Mouse (Mus musculus) CH12.LX (cell line): ENCODE data around the gene Smco2. TPM values are rescaled to one million over a fixed set of nuclear protein-coding genes. Genes with fewer than 3 reads are reported as not detected.
"Not testable (repeated sequence)": the region's sequence is repeated elsewhere in the genome, so short reads cannot be mapped to it uniquely, and the experiment has no call there.

Experiments used
- DNase-seq: peaks from one replicate; pipeline ENCODE4 v3.0.0-alpha.2; 2013; ENCODE audit errors: extremely low read depth
- H3K27ac ChIP-seq: 2 replicates; pipeline ENCODE4 v1.5.1; 2012; ENCODE audit warnings: low read depth, mild to moderate bottlenecking, control low read depth, moderate library complexity; ENCODE audit not compliant: insufficient read depth
- H3K27me3 ChIP-seq: replicated peaks from 2 replicates; pipeline ENCODE3; 2012; ENCODE audit warnings: inconsistent platforms
- H3K36me3 ChIP-seq, 2 experiments: replicated peaks in 1 of 2; 2 replicates each; pipeline versions ENCODE3 to v1.6.1; 2012; ENCODE audit warnings: inconsistent platforms in 1 of 2, low read length in 1 of 2, mild to moderate bottlenecking in 1 of 2, mixed read lengths in 1 of 2, moderate library complexity in 1 of 2; ENCODE audit not compliant: control insufficient read depth in 1 of 2, insufficient read depth in 1 of 2
- H3K4me1 ChIP-seq, 2 experiments: 2 replicates each; pipeline ENCODE4 v1.6.1; 2012; ENCODE audit warnings: inconsistent platforms in 1 of 2, moderate library complexity in 1 of 2; ENCODE audit not compliant: insufficient read depth in 2 of 2, control insufficient read depth in 1 of 2
- H3K4me2 ChIP-seq: 2 replicates; pipeline ENCODE4 v1.6.1; 2012; ENCODE audit warnings: low read depth, mild to moderate bottlenecking, control low read depth; ENCODE audit not compliant: poor library complexity, insufficient read depth, severe bottlenecking
- H3K4me3 ChIP-seq, 3 experiments: fragments of 150-350 bp in 1 of 3; sonication (generic) in 1 of 3; replicated peaks in 1 of 3; 2 replicates each; pipeline versions ENCODE3 to v1.5.1; 2011 to 2012; ENCODE audit warnings: low read depth in 2 of 3, low read length in 2 of 3, mild to moderate bottlenecking in 2 of 3, moderate library complexity in 2 of 3, control low read depth in 1 of 3, improper control_type of control experiment in 1 of 3, inconsistent platforms in 1 of 3, mixed read lengths in 1 of 3; ENCODE audit not compliant: poor library complexity in 1 of 3
- H3K79me2 ChIP-seq: replicated peaks from 2 replicates; pipeline ENCODE4 v1.6.1; 2012; ENCODE audit warnings: mild to moderate bottlenecking, moderate library complexity; ENCODE audit not compliant: control insufficient read depth, poor library complexity, insufficient read depth, severe bottlenecking; ENCODE audit errors: extremely low read depth
- H3K9ac ChIP-seq: 2 replicates; pipeline ENCODE4 v1.6.1; 2012; ENCODE audit warnings: low read depth, mild to moderate bottlenecking, control low read depth, moderate library complexity; ENCODE audit not compliant: insufficient read depth
- H3K9me3 ChIP-seq: replicated peaks from 2 replicates; pipeline ENCODE3; 2012; ENCODE audit warnings: low read length, inconsistent platforms, mixed read lengths
- CHD1 ChIP-seq: IDR thresholded peaks from 2 replicates; pipeline ENCODE4 v1.6.1; 2012; ENCODE audit warnings: low read depth, low read length, improper control_type of control experiment, inconsistent platforms
- GABPA ChIP-seq: IDR thresholded peaks from 2 replicates; pipeline ENCODE4 v1.6.1; 2012; ENCODE audit warnings: low read depth, low read length, improper control_type of control experiment, inconsistent platforms; ENCODE audit not compliant: insufficient replicate concordance
- IRF4 ChIP-seq: IDR thresholded peaks from 2 replicates; pipeline ENCODE4 v1.6.1; 2014; ENCODE audit warnings: low read depth, mild to moderate bottlenecking, inconsistent platforms, low read length, improper control_type of control experiment
- JUN ChIP-seq: IDR thresholded peaks from 2 replicates; pipeline ENCODE4 v1.6.1; 2011; ENCODE audit warnings: low read depth, mild to moderate bottlenecking, low read length, improper control_type of control experiment, moderate library complexity; ENCODE audit not compliant: insufficient read depth
- JUND ChIP-seq: conservative IDR thresholded peaks from 2 replicates; pipeline ENCODE4 v1.6.1; 2011; ENCODE audit warnings: low read depth, low read length, improper control_type of control experiment
- MAFK ChIP-seq: IDR thresholded peaks from 2 replicates; pipeline ENCODE4 v1.6.1; 2011; ENCODE audit warnings: low read length, improper control_type of control experiment; ENCODE audit not compliant: insufficient replicate concordance
- MAZ ChIP-seq: IDR thresholded peaks from 2 replicates; pipeline ENCODE4 v1.6.1; 2012; ENCODE audit warnings: low read depth, mild to moderate bottlenecking, inconsistent platforms, low read length, improper control_type of control experiment, moderate library complexity
- MEF2A ChIP-seq: IDR thresholded peaks from 2 replicates; pipeline ENCODE4 v1.6.1; 2014; ENCODE audit warnings: low read depth, mild to moderate bottlenecking, inconsistent platforms, low read length, improper control_type of control experiment, borderline replicate concordance
- MXI1 ChIP-seq: IDR thresholded peaks from 2 replicates; pipeline ENCODE4 v1.6.1; 2011; ENCODE audit warnings: mild to moderate bottlenecking, low read depth, low read length, improper control_type of control experiment
- MYC ChIP-seq: IDR thresholded peaks from 2 replicates; pipeline ENCODE4 v1.6.1; 2011; ENCODE audit warnings: low read depth, mild to moderate bottlenecking, improper control_type of control experiment, low read length
- NELFE ChIP-seq: IDR thresholded peaks from 2 replicates; pipeline ENCODE4 v1.6.1; 2011; ENCODE audit warnings: low read depth, low read length, improper control_type of control experiment
- POLR2AphosphoS2 ChIP-seq: IDR thresholded peaks from 2 replicates; pipeline ENCODE4 v1.6.1; 2011; ENCODE audit warnings: low read depth, low read length, improper control_type of control experiment
- RAD21 ChIP-seq: IDR thresholded peaks from 2 replicates; pipeline ENCODE4 v1.6.1; 2011; ENCODE audit warnings: low read depth, mild to moderate bottlenecking, low read length, improper control_type of control experiment, moderate library complexity
- SMC3 ChIP-seq: IDR thresholded peaks from 2 replicates; pipeline ENCODE4 v1.6.1; 2011; ENCODE audit warnings: low read depth, low read length, improper control_type of control experiment
- TCF12 ChIP-seq: IDR thresholded peaks from 2 replicates; pipeline ENCODE4 v1.6.1; 2014; ENCODE audit warnings: low read depth, mild to moderate bottlenecking, inconsistent platforms, low read length, improper control_type of control experiment
- USF1 ChIP-seq: IDR thresholded peaks from 2 replicates; pipeline ENCODE4 v1.6.1; 2014; ENCODE audit warnings: low read depth, mild to moderate bottlenecking, inconsistent platforms, low read length, improper control_type of control experiment
- USF2 ChIP-seq: conservative IDR thresholded peaks from 2 replicates; pipeline ENCODE4 v1.6.1; 2011; ENCODE audit warnings: low read depth, low read length, improper control_type of control experiment
- ZC3H11A ChIP-seq: IDR thresholded peaks from 2 replicates; pipeline ENCODE4 v1.6.1; 2012; ENCODE audit warnings: low read depth, mild to moderate bottlenecking, inconsistent platforms, low read length, improper control_type of control experiment
- ZNF384 ChIP-seq: IDR thresholded peaks from 2 replicates; pipeline ENCODE4 v1.6.1; 2012; ENCODE audit warnings: low read depth, low read length, improper control_type of control experiment, inconsistent platforms
- dilution Hi-C: fragments of 300-500 bp; cut with MboI; formaldehyde crosslinking; loops from 2 replicates; pipeline ENCODE4 v1.14.3; 2020; ENCODE audit warnings: low sequenced_read_pairs; ENCODE audit not compliant: extremely low pct_unique_long_range_greater_than_20kb, extremely low pct_ligation_motif_present
- in situ Hi-C: fragments of 300-500 bp; cut with MboI; formaldehyde crosslinking; loops from 3 replicates; pipeline ENCODE4 v1.14.3; 2019; ENCODE audit warnings: low sequenced_read_pairs, low pct_ligation_motif_present, low pct_unique_long_range_greater_than_20kb, mixed read lengths
- polyA plus RNA-seq: library from polyadenylated mRNA; unstranded; fragments of >175 nt; gene quantifications from 2 replicates; pipeline ENCODE4 v1.2.1, GENCODE M21; 2012; ENCODE audit warnings: low read depth; ENCODE audit not compliant: insufficient read length
- total RNA-seq, 2 experiments: library from RNA; depleted of rRNA; stranded (reverse); fragments of 300-350 nt in 1 of 2; fragments of >200 nt in 1 of 2; gene quantifications; 2 replicates each; pipeline ENCODE4 v1.2.3; 2012 to 2014

Gene Smco2
- total and polyA plus RNA-seq, 3 experiments, result not detected

GRCm38 (mm10) chr6:146863154-146863553 is 13.2 kb downstream of the Smco2 start:
- no peak overlapping the region for H3K4me3 ChIP-seq
- no peaks in the 10 kb centered on the region for H3K79me2 ChIP-seq
- H3K9ac ChIP-seq, result no peak overlapping the region
- in situ Hi-C loops (no loop called here), dilution Hi-C loops (no loop called here)
- H3K4me1 ChIP-seq, result 0 out of 4 replicates have a peak, but pooled peaks cover 0 to 2% of the 10 kb centered on the region in 2 experiments
- no peaks in the 10 kb centered on the region for H3K9me3 ChIP-seq
- no peaks in the 10 kb centered on the region for H3K36me3 ChIP-seq
- no peak overlapping the region for H3K27ac ChIP-seq
- no peaks in the 10 kb centered on the region for H3K27me3 ChIP-seq
- no peak for DNase-seq
- no peak overlapping the region for H3K4me2 ChIP-seq
- no peak for TF ChIP-seq NELFE
- no peak for TF ChIP-seq TCF12
- TF ChIP-seq JUND, result no peak
- no peak for TF ChIP-seq IRF4
- no peak for TF ChIP-seq CHD1
- TF ChIP-seq MXI1, result no peak
- TF ChIP-seq USF2, result no peak
- no peak for TF ChIP-seq MEF2A
- no peak for TF ChIP-seq RAD21
- no peak for TF ChIP-seq SMC3
- TF ChIP-seq USF1, result no peak
- TF ChIP-seq POLR2AphosphoS2, result no peak
- TF ChIP-seq GABPA, result no peak
- TF ChIP-seq ZNF384, result no peak
- no peak for TF ChIP-seq ZC3H11A
- TF ChIP-seq MYC, result no peak
- TF ChIP-seq MAZ, result no peak
- TF ChIP-seq MAFK, result no peak
- no peak for TF ChIP-seq JUN

- DNase-seq, H3K79me2 ChIP-seq, H3K9ac ChIP-seq, dilution Hi-C loops, H3K9me3 ChIP-seq, H3K27ac ChIP-seq, H3K4me3 ChIP-seq, H3K36me3 ChIP-seq, H3K27me3 ChIP-seq, H3K4me1 ChIP-seq, H3K4me2 ChIP-seq, in situ Hi-C loops: not testable (repeated sequence)
Observed at GRCm38 (mm10) chr6:146864370-146864769, 14.5 kb downstream of the Smco2 start.
